Mouse (Mus musculus) left cerebral cortex, adult 18-20 months (tissue): ENCODE results near the gene Gm10273. TPM values are rescaled to one million over a fixed set of nuclear protein-coding genes. Genes with fewer than 3 reads are reported as not detected.

Experiments
- DNase-seq, 2 experiments: peaks; one replicate each; pipeline ENCODE4 v3.0.0; 2021 to 2022; ENCODE audit warnings: low spot score in 2 of 2, mixed read lengths in 1 of 2
- total RNA-seq, 2 experiments: library from RNA; stranded (reverse); gene quantifications; 2 replicates each; pipeline ENCODE4 v1.2.3; 2021

Gene Gm10273
- total RNA-seq, 2 experiments from 2014 or later, result 46.4 to 50.8 TPM

GRCm38 (mm10) chr10:59402899-59403792, 7.7 kb downstream of the Gm10273 start, which contains the start of gene Pla2g12b:
Pla2g12b (plus strand) TSS chr10:59403660.
- no peak for DNase-seq

GRCm38 (mm10) chr10:59403793-59404149, 8.3 kb downstream of the Gm10273 start:
- DNase-seq, result no peak

- no peak for DNase-seq
Measured at GRCm38 (mm10) chr10:59408499-59408898, 13.1 kb downstream of the Gm10273 start.

- no peak for DNase-seq
Measured at GRCm38 (mm10) chr10:59410264-59410663, 14.8 kb downstream of the Gm10273 start.

- DNase-seq, result no peak
Measured at GRCm38 (mm10) chr10:59413711-59414110, 18.3 kb downstream of the Gm10273 start.

- DNase-seq, result no peak
Measured at GRCm38 (mm10) chr10:59416623-59417022, 21.2 kb downstream of the Gm10273 start.

GRCm38 (mm10) chr10:59419516-59419915, 24.1 kb downstream of the Gm10273 start:
- no peak for DNase-seq

GRCm38 (mm10) chr10:59424453-59424852, 29.0 kb downstream of the Gm10273 start:
- DNase-seq, result no peak

- no peak for DNase-seq
Measured at GRCm38 (mm10) chr10:59425369-59425768, 29.9 kb downstream of the Gm10273 start.

- DNase-seq, result no peak
Measured at GRCm38 (mm10) chr10:59426371-59426770, 30.9 kb downstream of the Gm10273 start.

GRCm38 (mm10) chr10:59429448-59430135, 34.2 kb downstream of the Gm10273 start:
- DNase-seq, result no peak

GRCm38 (mm10) chr10:59430701-59431218, 35.3 kb downstream of the Gm10273 start:
- DNase-seq, result no peak

- no peak for DNase-seq
Measured at GRCm38 (mm10) chr10:59435746-59436145, 40.3 kb downstream of the Gm10273 start.

GRCm38 (mm10) chr10:59438651-59439050, 43.2 kb downstream of the Gm10273 start:
- no peak for DNase-seq

GRCm38 (mm10) chr10:59439508-59439931, 44.1 kb downstream of the Gm10273 start:
- no peak for DNase-seq

GRCm38 (mm10) chr10:59440177-59440576, 44.7 kb downstream of the Gm10273 start:
- DNase-seq, result no peak

GRCm38 (mm10) chr10:59441735-59442134, 46.3 kb downstream of the Gm10273 start, which contains the start of gene Oit3:
Oit3 (minus strand) TSS chr10:59441778.
- no peak for DNase-seq

GRCm38 (mm10) chr10:59443212-59443611, 47.8 kb downstream of the Gm10273 start:
- DNase-seq, result no peak

- no peak for DNase-seq
Measured at GRCm38 (mm10) chr10:59444106-59444505, 48.7 kb downstream of the Gm10273 start.

- DNase-seq, result no peak
Measured at GRCm38 (mm10) chr10:59444635-59445034, 49.2 kb downstream of the Gm10273 start.
